Mouse (Mus musculus): Measurements from ENCODE around the gene Tecpr1.

Gene Tecpr1

GRCm38 (mm10) chr5:144204911-144205310 is 18.5 kb downstream of the Tecpr1 start:
- DNase-seq: no peak

DNA sequence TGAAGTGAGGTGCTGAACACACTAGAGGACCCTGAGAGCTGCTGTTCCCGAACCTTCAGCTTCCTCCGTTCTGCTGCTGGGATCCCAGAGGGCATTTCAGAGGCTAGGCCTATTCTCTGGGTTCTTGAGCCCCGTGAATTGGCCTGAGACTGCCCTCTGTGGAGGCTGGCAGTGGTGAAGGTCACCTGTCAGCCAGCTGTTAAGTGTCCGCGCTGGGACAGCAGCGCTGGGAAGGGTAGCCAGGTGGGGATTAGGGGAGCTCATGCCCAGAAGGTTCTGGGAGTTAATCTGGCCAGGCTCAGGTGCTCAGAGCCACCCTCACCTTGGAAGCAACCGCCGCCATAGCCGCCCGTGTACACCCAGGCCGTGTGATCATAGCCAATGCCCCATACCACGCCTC is 19.1 kb downstream of the Tecpr1 start:
- no peak for DNase-seq

- DNase-seq: peak; percentile 61 to 64
These were observed 19.9 kb downstream of the Tecpr1 start for GRCm38 (mm10) chr5:144203398-144203959.

GRCm38 (mm10) chr5:144202430-144202829 is 21.0 kb downstream of the Tecpr1 start:
- peak in 1 of 2 experiments; percentile 57 for DNase-seq

DNA sequence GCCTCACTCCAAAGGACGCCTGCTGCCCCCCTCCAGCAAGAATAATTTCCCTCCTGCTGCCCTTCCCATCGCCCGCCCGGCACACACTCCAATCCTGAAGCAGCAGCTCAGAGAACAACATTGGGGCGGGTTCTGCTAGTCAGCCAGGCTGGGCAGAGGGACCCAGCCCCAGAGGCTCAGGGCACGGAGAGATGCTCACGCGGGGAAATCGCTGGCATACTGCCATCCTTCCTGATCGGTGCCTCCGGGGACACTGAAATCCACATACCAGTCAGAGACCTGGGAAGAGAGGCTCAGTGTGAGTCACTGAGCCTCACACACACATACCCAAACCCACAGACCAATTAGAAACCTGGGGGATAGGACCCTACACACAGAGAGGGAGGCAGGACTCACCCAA is 22.8 kb downstream of the Tecpr1 start:
- peak in 1 of 2 experiments; percentile 59 for DNase-seq

GRCm38 (mm10) chr5:144195567-144195966 is 27.8 kb downstream of the Tecpr1 start:
- DNase-seq: no peak

- DNase-seq: no peak
These were observed 29.0 kb downstream of the Tecpr1 start for GRCm38 (mm10) chr5:144194416-144194815.

DNA sequence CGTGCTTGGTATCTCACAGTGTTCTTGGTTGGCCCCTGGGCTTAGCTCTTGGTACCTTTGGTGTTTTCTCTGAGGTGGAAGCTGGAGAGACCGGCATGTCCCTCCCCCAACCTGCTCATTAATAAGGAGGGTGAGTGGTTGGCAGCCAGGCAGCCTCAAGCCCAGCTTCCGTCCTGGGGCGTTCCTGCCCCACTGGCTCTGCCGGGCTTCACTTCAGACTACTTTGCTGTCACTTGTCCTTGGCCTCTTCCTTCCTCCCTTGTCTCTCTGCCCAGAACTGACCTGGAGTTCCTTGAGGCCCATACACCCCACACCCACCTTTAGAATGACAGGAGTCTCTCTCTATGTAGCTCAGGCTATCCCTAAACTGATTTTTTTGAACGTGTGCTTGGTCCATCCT is 30.7 kb downstream of the Tecpr1 start:
- DNase-seq: no peak

DNA sequence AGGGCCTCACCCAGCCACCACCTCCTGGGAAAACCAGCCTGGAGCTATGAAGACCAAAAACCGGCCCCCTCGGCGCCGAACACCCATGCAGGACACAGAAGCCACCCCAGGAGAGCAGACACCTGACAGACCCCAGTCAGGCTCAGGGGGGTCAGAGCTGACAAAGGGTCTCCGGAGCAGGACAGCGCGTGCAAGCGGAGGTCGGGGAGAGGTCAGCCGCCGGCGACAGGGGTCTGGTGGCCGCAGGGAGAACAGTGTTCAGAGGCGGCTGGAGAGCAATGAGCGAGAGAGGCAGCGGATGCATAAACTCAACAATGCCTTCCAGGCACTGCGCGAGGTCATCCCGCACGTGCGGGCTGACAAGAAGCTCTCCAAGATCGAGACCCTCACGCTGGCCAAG is 32.4 kb downstream of the Tecpr1 start:
- no peak for DNase-seq

- peak in 1 of 2 experiments; percentile 55 for DNase-seq
These were observed 33.3 kb downstream of the Tecpr1 start, which contains the start of gene Bhlha15 for GRCm38 (mm10) chr5:144189950-144190583. TSS of gene Bhlha15 (plus strand) at chr5:144190286.

GRCm38 (mm10) chr5:144189327-144189726 is 34.1 kb downstream of the Tecpr1 start:
- no peak for DNase-seq

DNA sequence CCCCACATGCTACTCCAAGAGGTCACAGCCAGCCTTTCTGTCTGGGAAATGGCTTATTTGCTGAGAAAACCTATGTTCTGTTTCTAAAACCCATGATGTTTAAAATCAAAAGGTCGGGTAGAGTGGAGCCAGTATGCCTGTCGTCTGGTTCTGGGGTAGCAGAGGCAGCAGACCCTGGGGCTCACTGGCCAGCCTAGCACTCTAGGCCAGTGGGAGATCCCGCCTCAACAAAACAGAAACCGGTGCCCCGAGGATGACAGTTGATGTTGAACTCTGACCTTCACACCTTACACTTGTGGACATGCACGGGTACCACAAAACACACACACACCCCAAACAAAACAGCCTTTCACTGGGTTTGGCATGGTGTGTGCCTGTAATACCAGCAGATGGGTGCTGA is 35.0 kb downstream of the Tecpr1 start:
- DNase-seq: no peak

GRCm38 (mm10) chr5:144184350-144185045 is 38.9 kb downstream of the Tecpr1 start:
- DNase-seq: no peak

- no peak for DNase-seq
These were observed 39.6 kb downstream of the Tecpr1 start for GRCm38 (mm10) chr5:144183647-144184335.

GRCm38 (mm10) chr5:144183248-144183559 is 40.2 kb downstream of the Tecpr1 start:
- no peak for DNase-seq

DNA sequence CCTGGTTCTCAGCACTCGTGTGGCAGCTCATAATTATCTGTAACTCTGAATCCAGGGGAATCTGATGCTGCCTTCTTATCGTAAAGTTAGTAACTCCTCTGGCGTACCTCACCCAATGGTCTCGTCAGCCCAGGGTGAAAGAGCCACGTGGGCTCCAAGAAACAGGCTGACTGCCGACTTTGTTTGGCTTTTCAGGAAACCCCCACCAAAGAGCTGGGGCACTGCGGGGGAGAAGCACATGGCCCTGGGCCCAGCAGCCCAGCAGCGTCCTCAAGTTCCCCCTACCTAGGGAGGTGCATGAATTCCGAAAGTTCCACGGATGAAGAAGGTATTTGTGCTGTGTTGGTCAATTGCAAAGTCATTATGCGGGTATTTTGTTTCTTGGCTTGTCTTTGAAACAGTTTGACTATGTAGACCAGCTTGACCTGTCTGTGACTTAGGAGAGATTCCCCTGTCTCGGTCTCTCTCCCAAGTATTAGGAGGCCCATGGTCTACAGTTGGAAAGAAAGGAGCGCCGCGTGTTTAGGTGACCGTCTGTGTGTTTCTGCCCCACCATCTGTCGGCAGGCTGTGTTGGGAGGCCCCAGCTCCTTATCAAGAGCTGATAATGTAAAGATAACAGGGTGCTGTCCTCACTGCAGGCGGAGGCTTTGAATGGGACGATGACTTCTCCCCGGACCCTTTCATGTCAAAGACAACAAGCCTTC is 40.7 kb downstream of the Tecpr1 start:
- DNase-seq: no peak

DNA sequence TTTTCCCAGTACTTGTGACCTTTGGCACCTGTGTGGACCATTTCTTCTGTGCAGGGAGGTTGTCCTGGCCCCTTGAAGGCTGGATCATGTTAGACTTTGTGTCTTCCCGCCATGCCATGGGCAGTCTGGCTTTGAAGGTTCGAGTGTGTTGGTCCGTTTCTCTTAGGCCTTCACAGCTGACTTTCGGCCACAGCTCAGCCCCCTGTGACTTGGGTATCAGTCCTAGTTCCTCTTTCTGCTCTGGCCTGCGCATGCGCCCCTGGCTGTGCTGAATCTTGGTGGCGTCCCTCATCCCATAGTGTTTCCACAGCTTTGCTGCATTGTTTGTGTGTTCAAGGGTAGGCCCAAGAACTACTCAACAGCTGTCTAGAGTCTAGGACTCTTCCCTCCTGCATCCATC is 42.2 kb downstream of the Tecpr1 start:
- no peak for DNase-seq

- DNase-seq: no peak
These were observed 45.2 kb downstream of the Tecpr1 start for GRCm38 (mm10) chr5:144178216-144178615.

DNA sequence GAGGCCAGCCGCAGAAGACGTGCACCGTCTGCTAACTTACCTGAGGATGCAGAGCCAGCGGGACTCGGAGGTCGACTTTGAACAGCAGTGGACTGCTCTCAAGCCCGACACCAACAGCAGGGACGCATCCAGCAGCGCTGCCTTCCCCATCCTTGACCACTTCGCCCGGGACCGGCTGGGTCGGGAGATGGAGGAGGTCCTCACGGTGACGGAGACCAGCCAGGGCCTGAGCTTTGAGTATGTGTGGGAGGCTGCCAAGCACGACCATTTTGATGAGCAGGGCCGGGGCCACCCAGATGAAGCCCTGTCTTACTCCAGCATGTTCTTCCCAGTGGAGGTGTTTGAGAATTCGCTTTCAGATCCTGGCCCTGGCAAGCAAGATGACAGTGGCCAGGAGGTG is 49.8 kb downstream of the Tecpr1 start:
- no peak for DNase-seq

GRCm38 (mm10) chr5:144169275-144169975 is 54.0 kb downstream of the Tecpr1 start:
- peak; percentile 60 to 67 for DNase-seq

- DNase-seq: no peak
These were observed 57.7 kb downstream of the Tecpr1 start for GRCm38 (mm10) chr5:144165756-144166155.

GRCm38 (mm10) chr5:144162813-144163517 is 60.5 kb downstream of the Tecpr1 start:
- DNase-seq: peak; percentile 69 to 70
